In genomic region chr5:74801946-74802345, GRCm38 (mm10) we compare ENCODE assay signal across 21 mouse cellular contexts.
"Had no signal": no experiment of that assay in that cellular context is flagged by ENCODE, and none has a peak within 500 bp of the region (broad histone marks: within the 10 kb centered on the region; RNA-seq: fewer than 3 reads in every experiment).

No protein-coding gene starts in this region.

- DNase-seq: gastrocnemius, adult 2 months; gastrocnemius, postnatal 10 days; gastrocnemius, postnatal 25 days; heart, adult 18-20 months; heart, postnatal 10 days; kidney, adult 11 months; kidney, adult 2 months; kidney, adult 9 months; kidney, postnatal 14 days; kidney, postnatal 36 days; layer of hippocampus, postnatal 36 days had no signal

- H3K4me3 ChIP-seq: gastrocnemius, adult 2 months; heart, embryonic 10.5 days; heart, embryonic 12.5 days; hindbrain, embryonic 13.5 days; hindbrain, embryonic 15.5 days; kidney, embryonic 15.5 days; limb, embryonic 10.5 days; limb, embryonic 12.5 days had no signal

- ATAC-seq: hindbrain, postnatal 0 days; intestine, embryonic 16.5 days had no signal

- H3K9me3 ChIP-seq: heart, embryonic 10.5 days; heart, embryonic 12.5 days; hindbrain, embryonic 13.5 days; hindbrain, embryonic 15.5 days; kidney, embryonic 15.5 days; limb, embryonic 10.5 days; limb, embryonic 12.5 days had no signal

- H3K4me2 ChIP-seq: heart, embryonic 12.5 days; hindbrain, embryonic 15.5 days; kidney, embryonic 15.5 days; limb, embryonic 12.5 days had no signal

- H3K4me1 ChIP-seq: heart, embryonic 10.5 days; heart, embryonic 12.5 days had no signal

- H3K36me3 ChIP-seq: heart, embryonic 10.5 days; heart, embryonic 12.5 days; hindbrain, embryonic 13.5 days; hindbrain, embryonic 15.5 days; kidney, embryonic 15.5 days; limb, embryonic 10.5 days; limb, embryonic 12.5 days had no signal

- H3K9ac ChIP-seq: heart, embryonic 12.5 days; hindbrain, embryonic 13.5 days; hindbrain, embryonic 15.5 days; kidney, embryonic 15.5 days; limb, embryonic 12.5 days had no signal

- H3K27ac ChIP-seq: gastrocnemius, adult 2 months; heart, embryonic 10.5 days; hindbrain, embryonic 13.5 days; hindbrain, embryonic 15.5 days; hindbrain, postnatal 0 days; kidney, postnatal 0 days; limb, embryonic 10.5 days; limb, embryonic 12.5 days had no signal

- H3K27me3 ChIP-seq: hindbrain, embryonic 15.5 days; limb, embryonic 12.5 days had no signal
